Mouse (Mus musculus) hindbrain, embryonic 14.5 days (tissue): Measurements from ENCODE around the gene Slc6a14. TPM values are rescaled to one million over a fixed set of nuclear protein-coding genes. Genes with fewer than 3 reads are reported as not detected.

Experiments
- ATAC-seq: fragments of 200-750 bp; cut with Nextera tagmentation; 2 replicates; pipeline ENCODE4 v1.8.0; 2017; ENCODE audit warnings: moderate number of reproducible peaks, mild to moderate bottlenecking, moderate TSS enrichment, moderate library complexity; ENCODE audit not compliant: low FRiP score
- DNase-seq: peaks from one replicate; pipeline ENCODE4 v3.0.0-alpha.2; 2015; ENCODE audit warnings: low spot score
- H3K27ac ChIP-seq: fragments of 300-500 bp; sonication (generic); 2 replicates; pipeline ENCODE4 v1.5.1; 2014; ENCODE audit warnings: mild to moderate bottlenecking, moderate library complexity
- H3K27me3 ChIP-seq: fragments of 300-500 bp; sonication (generic); 2 replicates; pipeline ENCODE4 v1.6.1; 2014; ENCODE audit warnings: mild to moderate bottlenecking, low read length, mixed read lengths; ENCODE audit not compliant: control insufficient read depth, insufficient read depth
- H3K36me3 ChIP-seq: fragments of 300-500 bp; sonication (generic); replicated peaks from 2 replicates; pipeline ENCODE4 v1.6.1; 2014; ENCODE audit not compliant: control insufficient read depth, insufficient read depth
- H3K4me1 ChIP-seq: fragments of 300-500 bp; sonication (generic); replicated peaks from 2 replicates; pipeline ENCODE4 v1.6.1; 2014; ENCODE audit warnings: antibody characterized with exemption, low read length, mixed read lengths; ENCODE audit not compliant: control insufficient read depth, insufficient read depth
- H3K4me2 ChIP-seq: fragments of 300-500 bp; sonication (generic); replicated peaks from 2 replicates; pipeline ENCODE4 v1.6.1; 2014; ENCODE audit warnings: mild to moderate bottlenecking, moderate library complexity
- H3K4me3 ChIP-seq: fragments of 300-500 bp; sonication (generic); replicated peaks from 2 replicates; pipeline ENCODE4 v1.5.1; 2014; ENCODE audit warnings: mild to moderate bottlenecking, low read length
- H3K9ac ChIP-seq: fragments of 300-500 bp; sonication (generic); 2 replicates; pipeline ENCODE4 v1.6.1; 2014
- H3K9me3 ChIP-seq: fragments of 300-500 bp; sonication (generic); 2 replicates; pipeline ENCODE4 v1.6.1; 2016; ENCODE audit warnings: low read length; ENCODE audit not compliant: control insufficient read depth
- WGBS: fragments of 180-500 bp; shearing (Covaris S2); extraction: QIAGEN DNeasy Blood & Tissue Kit; methylation state at CpG from one replicate; pipeline ENCODE4 v1.1.7; 2014; 5-methylcytosine and 5-hydroxymethylcytosine counted together
- polyA plus RNA-seq: library from polyadenylated mRNA; unstranded; fragments of >200 nt; fragmentation: Nextera tagmentation; extraction: Ambion mirVana; gene quantifications from 2 replicates; pipeline ENCODE4 v1.2.1, GENCODE M21; 2014

The Slc6a14 gene
- polyA plus RNA-seq, result not detected in 2 replicates

- WGBS, result 73% methylated on average over 7 of the region's 7 CpGs
- no peak for ATAC-seq
- Histone ChIP-seq H3K27me3 (no peaks in the 10 kb centered on the region), H3K4me1 (no peaks in the 10 kb centered on the region), H3K27ac (no peak within 1 kb of the TSS), H3K36me3 (no peaks in the 10 kb centered on the region), H3K9me3 (no peaks in the 10 kb centered on the region), H3K4me2 (no peak within 1 kb of the TSS), H3K9ac (no peak within 1 kb of the TSS), H3K4me3 (no peak within 1 kb of the TSS)
- no peak for DNase-seq
Observed at GRCm38 (mm10) chrX:21714829-21715228, at the start of gene Slc6a14. Gene Slc6a14 (plus strand): TSS chrX:21714896.

- Histone ChIP-seq H3K9ac (no peak overlapping the region), H3K27ac (no peak overlapping the region), H3K4me3 (no peak overlapping the region), H3K36me3 (no peaks in the 10 kb centered on the region), H3K4me2 (no peak overlapping the region), H3K4me1 (no peaks in the 10 kb centered on the region), H3K27me3 (no peaks in the 10 kb centered on the region), H3K9me3 (no peaks in the 10 kb centered on the region)
- no peak for ATAC-seq
- 28% methylated on average over 7 of the region's 7 CpGs for WGBS
- DNase-seq, result no peak
Observed at GRCm38 (mm10) chrX:21670896-21671295, 43.8 kb upstream of the Slc6a14 start.

DNA sequence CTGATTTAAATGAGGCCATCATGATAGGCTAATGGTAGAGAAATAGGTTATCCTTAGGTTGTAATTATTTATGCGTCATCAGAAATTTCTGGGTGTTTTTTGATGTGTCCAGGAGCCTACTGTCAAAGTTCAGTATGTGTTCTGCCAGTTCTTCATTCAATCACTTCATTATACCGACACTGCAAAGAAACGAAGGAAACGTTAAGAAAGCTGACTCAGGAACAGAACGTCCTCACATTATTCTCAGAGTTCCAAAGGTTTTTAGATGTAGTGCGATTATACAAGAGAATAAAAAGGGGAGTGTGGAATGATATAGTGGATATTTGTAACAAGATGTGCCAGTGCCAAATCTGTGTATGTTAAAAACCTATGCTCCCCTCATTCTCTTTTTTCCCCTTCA lies 19.5 kb upstream of the Slc6a14 start:
- H3K36me3 ChIP-seq, result no peaks in the 10 kb centered on the region
- H3K4me1 ChIP-seq, result no peaks in the 10 kb centered on the region
- ATAC-seq (no peak), DNase-seq (no peak)
- WGBS, result 76% methylated on average over 6 of the region's 6 CpGs
- no peak overlapping the region for H3K9ac ChIP-seq
- no peak overlapping the region for H3K27ac ChIP-seq
- no peak overlapping the region for H3K4me2 ChIP-seq
- H3K9me3 ChIP-seq, result no peaks in the 10 kb centered on the region
- H3K27me3 ChIP-seq, result no peaks in the 10 kb centered on the region
- no peak overlapping the region for H3K4me3 ChIP-seq

- Histone ChIP-seq H3K27ac (no peak overlapping the region), H3K9me3 (no peaks in the 10 kb centered on the region), H3K4me3 (no peak overlapping the region), H3K4me1 (no peaks in the 10 kb centered on the region), H3K9ac (no peak overlapping the region), H3K36me3 (no peaks in the 10 kb centered on the region), H3K27me3 (no peaks in the 10 kb centered on the region), H3K4me2 (no peak overlapping the region)
- WGBS, result 89% methylated on average over 3 of the region's 3 CpGs
- no peak for DNase-seq
- no peak for ATAC-seq
Observed at GRCm38 (mm10) chrX:21695687-21696086, 19.0 kb upstream of the Slc6a14 start.

DNA sequence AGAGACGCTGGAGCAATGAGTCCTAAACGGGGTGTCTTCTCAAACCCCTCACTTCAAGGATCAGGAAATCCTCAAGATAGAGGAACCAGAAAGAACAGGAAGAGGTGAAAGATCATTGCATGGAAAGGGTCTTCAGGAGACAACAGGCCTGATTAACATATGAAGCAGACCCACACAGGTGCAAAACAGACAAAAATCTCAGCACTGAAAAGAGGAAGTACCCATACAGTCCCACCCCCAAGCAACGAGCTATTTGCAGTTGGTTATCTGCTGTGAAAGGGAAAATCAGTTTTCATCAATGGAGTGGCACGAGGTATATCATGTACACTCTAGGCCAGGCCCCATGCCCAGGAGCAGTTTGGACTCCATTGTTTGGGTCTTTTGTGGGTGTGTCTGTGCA lies 13.1 kb upstream of the Slc6a14 start:
- Histone ChIP-seq H3K36me3 (no peaks in the 10 kb centered on the region), H3K4me1 (no peaks in the 10 kb centered on the region), H3K4me3 (no peak overlapping the region), H3K4me2 (no peak overlapping the region), H3K9me3 (no peaks in the 10 kb centered on the region), H3K9ac (no peak overlapping the region), H3K27me3 (no peaks in the 10 kb centered on the region), H3K27ac (no peak overlapping the region)
- DNase-seq (no peak), ATAC-seq (no peak)
- WGBS, result 85% methylated on average over 4 of the region's 4 CpGs

- Histone ChIP-seq H3K4me2 (no peak overlapping the region), H3K4me1 (no peaks in the 10 kb centered on the region), H3K27ac (no peak overlapping the region), H3K9me3 (no peaks in the 10 kb centered on the region), H3K9ac (no peak overlapping the region), H3K4me3 (no peak overlapping the region), H3K27me3 (no peaks in the 10 kb centered on the region), H3K36me3 (no peaks in the 10 kb centered on the region)
- ATAC-seq, result no peak
- WGBS, result 58% methylated on average over 1 of the region's 1 CpGs
- no peak for DNase-seq
Observed at GRCm38 (mm10) chrX:21704470-21704869, 10.2 kb upstream of the Slc6a14 start.

DNA sequence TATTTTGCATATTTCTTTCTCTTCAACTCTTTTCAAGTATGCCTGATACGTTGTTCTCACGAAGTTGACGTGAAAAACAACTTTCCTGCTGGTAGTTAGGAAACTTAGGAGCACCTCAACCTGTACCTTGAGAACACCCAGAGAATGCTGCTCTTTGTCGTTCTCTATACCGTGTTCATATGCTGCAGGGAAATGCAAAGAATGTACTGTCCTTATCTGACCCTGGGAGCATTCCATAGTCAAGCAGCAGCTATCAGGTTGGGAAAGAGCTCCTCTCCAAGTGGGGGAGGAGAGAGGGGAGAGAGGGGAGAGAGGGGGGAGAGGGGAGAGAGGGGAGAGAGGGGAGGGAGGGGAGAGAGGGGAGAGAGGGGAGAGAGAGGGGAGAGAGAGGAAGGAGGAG lies 597 bp downstream of the Slc6a14 start:
- H3K9ac ChIP-seq, result no peak overlapping the region
- no peaks in the 10 kb centered on the region for H3K27me3 ChIP-seq
- no peak for DNase-seq
- no peaks in the 10 kb centered on the region for H3K9me3 ChIP-seq
- no peaks in the 10 kb centered on the region for H3K36me3 ChIP-seq
- no peaks in the 10 kb centered on the region for H3K4me1 ChIP-seq
- no peak for ATAC-seq
- 71% methylated on average over 5 of the region's 5 CpGs for WGBS
- no peak overlapping the region for H3K4me2 ChIP-seq
- H3K4me3 ChIP-seq, result no peak overlapping the region
- H3K27ac ChIP-seq, result no peak overlapping the region

GRCm38 (mm10) chrX:21716885-21717284 lies 2.2 kb downstream of the Slc6a14 start:
- no peaks in the 10 kb centered on the region for H3K36me3 ChIP-seq
- WGBS, result 92% methylated on average over 2 of the region's 2 CpGs
- no peaks in the 10 kb centered on the region for H3K9me3 ChIP-seq
- no peak overlapping the region for H3K4me2 ChIP-seq
- no peak for ATAC-seq
- H3K9ac ChIP-seq, result no peak overlapping the region
- H3K27me3 ChIP-seq, result no peaks in the 10 kb centered on the region
- no peak overlapping the region for H3K4me3 ChIP-seq
- DNase-seq, result no peak
- no peaks in the 10 kb centered on the region for H3K4me1 ChIP-seq
- no peak overlapping the region for H3K27ac ChIP-seq

GRCm38 (mm10) chrX:21744997-21745396 lies 30.3 kb downstream of the Slc6a14 start, which contains the start of gene Gm28269:
Gene Gm28269 (minus strand): TSS chrX:21745097.
- Histone ChIP-seq H3K27me3 (no peaks in the 10 kb centered on the region), H3K4me1 (no peaks in the 10 kb centered on the region), H3K9me3 (no peaks in the 10 kb centered on the region), H3K4me2 (no peak within 1 kb of the TSS), H3K36me3 (no peaks in the 10 kb centered on the region), H3K9ac (no peak within 1 kb of the TSS), H3K4me3 (no peak within 1 kb of the TSS), H3K27ac (no peak within 1 kb of the TSS)
- no peak for DNase-seq
- no peak for ATAC-seq
